Mouse (Mus musculus): ENCODE results near the gene Cptp.

The Cptp gene

GRCm38 (mm10) chr4:155889316-155889715 lies 20.1 kb upstream of the Cptp start:
- in situ Hi-C loops (cut with MboI, MseI): no loop called here

- in situ Hi-C loops (cut with MboI, MseI): no loop called here
These were observed 18.9 kb upstream of the Cptp start for GRCm38 (mm10) chr4:155888181-155888580.

GRCm38 (mm10) chr4:155887674-155888073 lies 18.4 kb upstream of the Cptp start:
- in situ Hi-C loops (cut with MboI, MseI): no loop called here

- in situ Hi-C loops (cut with MboI, MseI): no loop called here
These were observed 17.1 kb upstream of the Cptp start for GRCm38 (mm10) chr4:155886330-155886729.

GRCm38 (mm10) chr4:155883587-155883986 lies 14.3 kb upstream of the Cptp start:
- in situ Hi-C loops (cut with MboI, MseI): no loop called here

GRCm38 (mm10) chr4:155871404-155871803 lies 2.2 kb upstream of the Cptp start:
- in situ Hi-C loops (cut with MboI, MseI): no loop called here

- in situ Hi-C loops (cut with MboI, MseI): no loop called here
These were observed 484 bp downstream of the Cptp start for GRCm38 (mm10) chr4:155868614-155869298.

- in situ Hi-C loops (cut with MboI, MseI): no loop called here
These were observed 6.2 kb downstream of the Cptp start, which contains the start of gene Tas1r3 for GRCm38 (mm10) chr4:155863001-155863400. Gene Tas1r3 (minus strand): TSS chr4:155863362.

GRCm38 (mm10) chr4:155861787-155862186 lies 7.5 kb downstream of the Cptp start:
- in situ Hi-C loops (cut with MboI, MseI): no loop called here

GRCm38 (mm10) chr4:155859318-155859717 lies 9.9 kb downstream of the Cptp start:
- in situ Hi-C loops (cut with MboI, MseI): no loop called here

- in situ Hi-C loops (cut with MboI, MseI): no loop called here
These were observed 12.4 kb downstream of the Cptp start for GRCm38 (mm10) chr4:155856881-155857280.

- in situ Hi-C loops (cut with MboI, MseI): no loop called here
These were observed 13.2 kb downstream of the Cptp start for GRCm38 (mm10) chr4:155856071-155856470.

GRCm38 (mm10) chr4:155854991-155855390 lies 14.2 kb downstream of the Cptp start:
- in situ Hi-C loops (cut with MboI, MseI): no loop called here

- in situ Hi-C loops (cut with MboI, MseI): no loop called here
These were observed 15.8 kb downstream of the Cptp start for GRCm38 (mm10) chr4:155853421-155853820.

GRCm38 (mm10) chr4:155851951-155852411 lies 17.3 kb downstream of the Cptp start:
- in situ Hi-C loops (cut with MboI, MseI): no loop called here

- in situ Hi-C loops (cut with MboI, MseI): no loop called here
These were observed 17.9 kb downstream of the Cptp start for GRCm38 (mm10) chr4:155851368-155851767.

- in situ Hi-C loops (cut with MboI, MseI): no loop called here
These were observed 19.3 kb downstream of the Cptp start for GRCm38 (mm10) chr4:155849792-155850451.

- in situ Hi-C loops (cut with MboI, MseI): no loop called here
These were observed 19.8 kb downstream of the Cptp start for GRCm38 (mm10) chr4:155849391-155849790.

- in situ Hi-C loops (cut with MboI, MseI): no loop called here
These were observed 20.7 kb downstream of the Cptp start for GRCm38 (mm10) chr4:155848434-155849095.

GRCm38 (mm10) chr4:155847591-155848352 lies 21.5 kb downstream of the Cptp start:
- in situ Hi-C loops (cut with MboI, MseI): no loop called here

- in situ Hi-C loops (cut with MboI, MseI): no loop called here
These were observed 22.2 kb downstream of the Cptp start, which contains the start of gene Dvl1 for GRCm38 (mm10) chr4:155846871-155847578. Gene Dvl1 (plus strand): TSS chr4:155847402.

Data from T-helper 17 cell (primary cell).